Mouse (Mus musculus) kidney, adult 9 months (tissue): ENCODE data around the gene Sla2.

Experiments used
- DNase-seq: peaks from one replicate; pipeline ENCODE4 v3.0.0; 2022

Gene Sla2

DNA sequence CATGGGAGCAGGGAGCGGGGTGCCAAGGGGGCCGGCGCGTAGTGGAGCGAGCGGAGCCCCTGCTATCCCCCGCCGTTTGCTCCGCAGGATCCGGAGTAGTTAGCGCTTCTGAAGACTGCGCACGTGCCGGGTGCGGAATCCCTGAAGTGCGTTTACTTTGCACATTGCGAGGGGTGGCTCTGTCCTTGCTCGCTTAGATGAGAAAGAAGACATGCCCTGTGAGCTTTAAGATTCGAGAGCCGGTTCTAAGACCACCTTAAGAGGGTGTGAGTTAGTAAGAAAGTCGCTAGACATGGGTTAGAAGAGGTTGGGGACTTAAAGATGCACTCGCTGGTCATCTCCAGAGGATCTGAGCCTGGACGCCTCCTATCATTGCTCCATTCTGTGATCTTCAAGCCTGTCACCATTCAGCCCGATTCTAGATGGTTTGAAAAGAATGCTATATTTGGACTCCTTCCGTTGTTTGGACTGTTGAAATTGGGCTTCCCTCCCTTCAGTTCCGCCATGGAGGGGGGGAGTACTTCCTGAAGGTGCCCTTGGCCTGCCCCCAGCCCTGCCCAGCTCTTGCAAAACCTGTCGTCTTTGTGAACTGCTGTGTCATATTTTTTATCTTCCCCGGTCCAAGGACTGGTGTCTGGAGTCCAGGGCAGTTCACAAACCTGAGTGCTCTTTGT, 23.4 kb downstream of the Sla2 start:
- peak; percentile 74 for DNase-seq

- DNase-seq = peak; percentile 97
These were observed 24.1 kb downstream of the Sla2 start, which contains the start of gene Rab5if for GRCm38 (mm10) chr2:156862772-156863486. TSS of gene Rab5if (plus strand) at chr2:156863128.

DNA sequence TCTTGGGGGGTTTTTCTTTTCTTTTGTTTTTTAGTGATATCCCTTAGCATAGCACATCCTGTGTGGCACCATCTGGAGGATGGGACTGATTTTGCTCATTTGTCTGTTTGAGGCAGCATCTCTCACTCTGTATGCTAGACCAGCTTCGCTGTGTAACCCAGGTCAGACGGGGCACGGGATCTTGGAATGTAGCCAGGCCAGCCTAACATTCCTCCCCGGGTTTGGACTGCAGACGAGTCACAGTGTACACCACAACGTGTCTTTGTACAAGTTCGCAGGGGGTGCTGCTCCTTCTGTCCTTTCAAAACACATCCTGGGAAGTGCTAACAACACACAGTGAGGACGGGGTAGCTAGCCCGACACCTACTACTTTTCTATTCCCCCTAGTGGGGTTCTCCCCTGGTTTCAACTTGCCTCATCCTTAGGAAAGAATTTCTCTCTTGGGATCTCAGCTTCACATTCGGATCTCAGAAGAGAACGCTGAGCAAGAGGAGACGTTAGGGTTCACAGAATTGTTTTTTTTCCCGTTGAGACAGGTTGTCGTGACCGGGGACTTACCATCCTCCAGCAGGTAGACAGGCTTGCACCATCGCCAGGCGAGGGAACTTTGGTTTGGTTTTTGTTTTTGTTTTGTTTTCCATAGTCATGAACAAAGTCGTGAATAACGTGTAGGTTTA, 24.8 kb downstream of the Sla2 start:
- peak; percentile 58 for DNase-seq

DNA sequence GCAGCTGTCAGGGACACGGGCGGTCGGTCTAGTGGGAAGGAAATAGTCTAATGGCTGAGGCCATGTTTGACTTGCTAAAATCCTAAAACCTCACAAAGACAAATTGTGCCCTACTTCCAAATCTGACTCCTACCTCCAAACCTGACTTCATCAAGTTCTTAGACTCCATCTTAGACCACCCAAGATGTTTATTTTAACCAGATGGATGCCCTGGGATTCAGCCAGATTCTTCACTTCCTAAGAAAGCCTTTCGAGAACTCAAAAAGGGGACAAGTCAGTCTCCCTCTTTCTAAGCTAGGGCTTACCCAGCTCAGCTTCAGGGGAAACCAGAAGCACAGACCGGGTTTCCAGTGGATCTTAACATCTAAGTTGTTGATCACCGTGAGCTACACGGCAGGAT, 28.3 kb downstream of the Sla2 start:
- DNase-seq = no peak

DNA sequence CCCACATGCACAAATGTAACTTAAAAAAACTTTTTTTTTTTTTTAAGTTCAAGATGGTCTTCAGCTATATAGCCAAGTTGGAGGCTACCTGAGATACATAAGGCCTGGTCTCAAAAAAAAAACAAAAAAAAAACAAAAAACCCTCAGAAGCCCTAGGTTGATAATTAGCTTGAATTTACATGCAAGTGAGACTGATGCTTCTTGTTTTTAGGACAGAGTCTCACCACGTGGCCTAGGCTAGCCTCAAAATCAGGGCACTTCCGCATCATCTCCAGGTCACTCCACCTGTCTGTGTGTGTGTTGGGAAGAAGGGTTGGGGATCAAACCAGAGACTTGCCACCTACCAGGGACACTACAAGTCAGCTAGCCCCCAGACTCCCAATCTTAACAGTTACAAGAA, 29.2 kb downstream of the Sla2 start, which contains the start of gene 4930518I15Rik:
TSS of gene 4930518I15Rik (minus strand) at position 112 of the 400 bp plus-strand sequence.
- DNase-seq = no peak

GRCm38 (mm10) chr2:156857385-156857791, 29.6 kb downstream of the Sla2 start:
- no peak for DNase-seq

DNA sequence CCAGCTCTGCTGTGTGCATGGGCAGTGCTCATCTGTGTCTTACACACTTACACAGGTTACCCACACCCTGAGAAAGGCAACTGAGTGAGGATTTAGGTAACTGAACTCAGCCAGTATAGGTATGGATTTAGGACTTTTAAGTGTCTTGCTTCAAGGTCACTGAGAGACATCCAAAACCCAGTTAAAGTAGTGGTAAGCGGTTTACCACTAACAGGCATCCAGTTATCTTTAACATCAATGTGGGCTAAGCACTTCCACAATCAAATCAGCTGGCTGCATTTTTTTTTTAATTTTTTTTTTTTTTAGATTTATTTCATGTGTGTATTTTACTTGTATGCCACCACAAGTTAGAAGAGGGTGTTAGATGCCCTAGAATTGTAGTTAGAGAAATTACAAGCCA, 30.7 kb downstream of the Sla2 start:
- DNase-seq = no peak

- DNase-seq = peak; percentile 60
These were observed 32.8 kb downstream of the Sla2 start for GRCm38 (mm10) chr2:156853999-156854771.

DNA sequence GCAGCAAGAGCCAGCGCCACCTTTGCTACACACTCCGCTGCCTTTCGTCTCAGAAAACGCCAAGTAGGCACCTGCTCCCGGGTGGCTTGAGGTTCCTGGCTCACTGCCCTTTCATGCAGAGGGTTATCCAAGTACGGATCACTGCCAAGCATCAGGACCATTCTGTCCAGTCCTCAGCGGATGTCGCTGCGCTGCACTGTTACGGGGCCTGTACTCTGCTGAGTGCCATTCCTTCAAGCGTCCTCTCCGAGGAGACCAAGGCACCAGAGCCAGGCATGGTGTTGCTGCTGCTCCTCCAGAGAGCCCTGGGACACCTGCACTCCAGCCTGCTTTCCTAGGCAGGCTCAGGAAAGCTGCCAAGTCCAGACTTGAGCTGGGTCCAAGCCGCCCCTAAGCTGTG, 33.4 kb downstream of the Sla2 start:
- DNase-seq = peak; percentile 41

DNA sequence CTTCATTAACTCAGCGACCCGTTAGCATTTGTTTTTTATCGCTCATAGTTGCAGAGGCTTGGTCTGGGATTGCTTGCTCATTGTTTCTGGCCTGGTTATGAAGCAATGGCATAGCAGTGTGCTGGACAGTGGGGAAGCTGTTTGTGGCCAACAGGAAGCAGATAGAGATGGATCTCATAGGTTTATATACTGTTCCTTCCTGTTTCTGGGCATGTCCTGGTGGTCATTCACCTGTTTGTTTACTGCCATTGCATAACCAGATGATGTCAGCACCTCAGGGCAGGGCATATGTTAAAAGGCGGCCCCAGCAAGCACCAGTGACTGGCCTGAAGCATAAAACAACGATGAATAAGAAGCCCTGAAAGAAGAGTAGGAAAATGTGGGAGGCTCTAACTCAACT, 36.5 kb downstream of the Sla2 start:
- DNase-seq = no peak

GRCm38 (mm10) chr2:156848526-156849182, 38.3 kb downstream of the Sla2 start:
- DNase-seq = no peak

DNA sequence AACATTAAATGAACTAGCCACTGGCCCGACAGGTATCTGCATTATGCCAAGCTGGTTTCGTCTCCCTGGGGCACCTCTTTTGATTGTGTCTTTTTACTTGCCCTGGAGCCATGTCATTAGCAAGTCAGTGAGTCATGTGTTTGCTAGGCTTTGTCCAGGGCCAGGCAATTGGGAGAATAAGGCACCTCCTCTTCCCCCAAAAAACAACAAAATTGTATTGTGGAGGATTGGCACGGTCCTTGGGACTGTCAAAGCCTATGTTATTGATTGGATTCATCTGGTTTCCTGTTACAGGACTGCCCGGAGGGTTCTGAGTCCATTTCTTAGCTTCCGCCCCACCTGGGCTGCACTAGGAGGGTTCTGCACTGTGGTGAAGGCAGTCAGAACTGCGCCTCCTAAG, 39.3 kb downstream of the Sla2 start:
- no peak for DNase-seq

GRCm38 (mm10) chr2:156844715-156845114, 42.3 kb downstream of the Sla2 start:
- DNase-seq = no peak

GRCm38 (mm10) chr2:156843331-156843730, 43.7 kb downstream of the Sla2 start:
- DNase-seq = no peak

DNA sequence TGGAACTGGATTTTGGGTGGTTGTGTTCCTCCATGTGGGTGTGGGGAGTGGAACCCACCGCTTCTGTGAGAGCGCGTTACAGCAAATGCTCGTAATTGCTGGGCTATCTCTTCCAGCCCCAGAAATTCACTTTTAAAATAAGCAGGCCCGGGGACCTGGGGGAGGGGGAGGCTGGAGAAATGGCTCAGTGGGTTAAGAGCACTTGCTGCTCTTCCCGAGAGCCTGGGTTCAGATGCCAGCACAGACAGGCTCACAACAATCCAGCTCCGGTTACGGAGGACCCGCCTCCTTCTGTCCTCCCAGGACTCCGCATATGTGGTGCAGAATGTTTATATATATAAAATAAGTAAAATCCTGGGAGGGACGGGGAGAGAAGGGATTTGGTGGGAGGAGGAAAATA, 44.3 kb downstream of the Sla2 start:
- DNase-seq = no peak

DNA sequence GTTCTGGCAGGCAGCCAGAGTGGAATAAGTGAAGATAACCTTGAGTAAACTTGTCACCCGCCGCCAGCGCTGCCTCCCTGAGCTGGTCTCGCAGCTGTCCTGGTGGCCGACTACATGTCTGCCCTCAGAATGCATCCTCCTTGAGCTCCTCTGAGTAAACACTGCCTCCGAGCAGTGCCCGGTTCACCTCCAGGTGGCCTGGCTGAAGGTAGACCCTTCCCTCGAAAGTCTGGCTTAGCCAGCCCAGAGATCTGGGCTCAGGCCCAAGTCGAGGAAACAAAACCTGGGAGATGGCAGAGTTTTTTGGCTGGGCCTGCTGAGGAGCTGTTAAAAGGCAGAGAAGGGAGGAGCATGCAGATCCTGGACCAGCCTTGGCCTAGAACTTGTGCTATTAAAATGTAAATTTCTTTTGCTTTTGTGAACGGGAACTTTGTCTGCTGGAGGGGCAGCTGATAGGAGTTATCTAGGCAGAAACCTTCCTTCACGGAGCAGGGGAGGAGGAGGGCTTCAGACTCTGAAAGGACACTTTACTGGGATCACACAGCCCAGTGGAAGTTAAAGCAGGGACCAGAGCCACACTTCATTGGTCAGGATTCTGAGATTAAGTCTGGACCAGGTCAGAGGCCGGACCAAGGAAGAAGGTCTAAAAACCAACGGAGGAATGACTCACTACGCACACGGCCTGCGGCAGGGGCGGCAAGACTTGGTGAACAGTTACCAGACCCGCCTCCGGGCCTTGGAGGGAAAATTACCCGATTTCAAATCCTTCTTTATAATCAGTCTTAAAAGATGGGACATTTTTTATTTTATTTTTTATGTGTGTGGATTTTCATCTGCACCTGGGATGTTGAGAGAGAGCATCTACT, 44.9 kb downstream of the Sla2 start:
- peak; percentile 38 for DNase-seq

- peak; percentile 55 for DNase-seq
These were observed 45.8 kb downstream of the Sla2 start for GRCm38 (mm10) chr2:156841028-156841840.

GRCm38 (mm10) chr2:156840301-156841027, 46.5 kb downstream of the Sla2 start:
- DNase-seq = no peak

GRCm38 (mm10) chr2:156839319-156840191, 47.4 kb downstream of the Sla2 start, which contains the start of gene Tgif2:
TSS of gene Tgif2 (plus strand) at chr2:156840007.
- DNase-seq = peak; percentile 37
